Mouse (Mus musculus) heart, postnatal 25 days (tissue): ENCODE data around the gene Kprp. TPM values are rescaled to one million over a fixed set of nuclear protein-coding genes. Genes with fewer than 3 reads are reported as not detected.
"Not testable (repeated sequence)": the region's sequence is repeated elsewhere in the genome, so short reads cannot be mapped to it uniquely, and the experiment has no call there.

Experiments
- DNase-seq: peaks from one replicate; pipeline ENCODE4 v3.0.0; 2022; ENCODE audit warnings: low spot score
- intact Hi-C: fragments of 180-260 bp; cut with DNase I; formaldehyde crosslinking; loops from one replicate; pipeline ENCODE4 v1.15.1; 2025
- total RNA-seq, 2 experiments: library from RNA; stranded (reverse); gene quantifications; 2 replicates each; pipeline ENCODE4 v1.2.3; 2021

Kprp gene
- not detected for total RNA-seq

- intact Hi-C loops: no loop called here
- no peak for DNase-seq
These were observed at the start of gene Kprp for GRCm38 (mm10) chr3:92827108-92827507. Gene Kprp, minus strand, starts transcription at chr3:92827247.

GRCm38 (mm10) chr3:92874180-92874579 lies 47.1 kb upstream of the Kprp start:
- intact Hi-C loops: no loop called here

GRCm38 (mm10) chr3:92870116-92870515 lies 43.1 kb upstream of the Kprp start, which contains the start of gene 2310050C09Rik:
Gene 2310050C09Rik, minus strand, starts transcription at chr3:92870216.
- intact Hi-C loops: no loop called here
- no peak for DNase-seq

More at GRCm38 (mm10) chr3:92874180-92874579, 47.1 kb upstream of the Kprp start:
- no peak for DNase-seq

- no peak for DNase-seq
- intact Hi-C loops: no loop called here
These were observed 24.1 kb upstream of the Kprp start, which contains the start of gene Lce1l for GRCm38 (mm10) chr3:92851186-92851585. Gene Lce1l, minus strand, starts transcription at chr3:92851286.

GRCm38 (mm10) chr3:92825808-92826207 lies 1.2 kb downstream of the Kprp start:
- intact Hi-C loops: no loop called here
- DNase-seq: no peak

- intact Hi-C loops, DNase-seq: not testable (repeated sequence)
These were observed 11.0 kb downstream of the Kprp start for GRCm38 (mm10) chr3:92816036-92816435.

GRCm38 (mm10) chr3:92815581-92815980 lies 11.5 kb downstream of the Kprp start:
- no peak for DNase-seq
- intact Hi-C loops: no loop called here

- no peak for DNase-seq
- intact Hi-C loops: no loop called here
These were observed 19.3 kb downstream of the Kprp start, which contains the start of gene Lce1k for GRCm38 (mm10) chr3:92807791-92808190. Gene Lce1k, minus strand, starts transcription at chr3:92807891.

- intact Hi-C loops: no loop called here
- no peak for DNase-seq
These were observed 36.6 kb downstream of the Kprp start, which contains the start of gene Lce1j for GRCm38 (mm10) chr3:92790414-92790813. Gene Lce1j, minus strand, starts transcription at chr3:92790514.

- intact Hi-C loops: no loop called here
- DNase-seq: no peak
These were observed 48.2 kb downstream of the Kprp start, which contains the start of gene Lce1i for GRCm38 (mm10) chr3:92778799-92779198. Gene Lce1i, minus strand, starts transcription at chr3:92778899.

Other genes with a start within 250 kb of the Kprp start
- gene Smcp, start 238.2 kb downstream of the Kprp start, total RNA-seq: not detected
- not detected for gene 2210017I01Rik, start 219.8 kb downstream of the Kprp start, total RNA-seq
- gene Lce6a, start 205.6 kb downstream of the Kprp start, total RNA-seq: not detected
- not detected for gene Lce1a1, start 178.9 kb downstream of the Kprp start, total RNA-seq
- gene Lce1b, start 170.3 kb downstream of the Kprp start, total RNA-seq: not detected
- gene Lce1a2, start 156.9 kb downstream of the Kprp start, total RNA-seq: not detected
- not detected for gene Lce1c, start 148.0 kb downstream of the Kprp start, total RNA-seq
- gene Lce1d, start 140.0 kb downstream of the Kprp start, total RNA-seq: not detected
- not detected for gene Lce1e, start 118.2 kb downstream of the Kprp start, total RNA-seq
- not detected for gene Lce1f, start 106.9 kb downstream of the Kprp start, total RNA-seq
- gene Gm38119, start 88.2 kb downstream of the Kprp start, total RNA-seq: not detected
- not detected for gene Lce1g, start 74.9 kb downstream of the Kprp start, total RNA-seq
- not detected for gene Lce1h, start 62.2 kb downstream of the Kprp start, total RNA-seq
- not detected for gene Lce1i, start 48.3 kb downstream of the Kprp start, total RNA-seq
- gene Lce1j, start 36.7 kb downstream of the Kprp start, total RNA-seq: not detected
- not detected for gene Lce1k, start 19.4 kb downstream of the Kprp start, total RNA-seq
- not detected for gene Lce1l, start 24.0 kb upstream of the Kprp start, total RNA-seq
- gene 2310050C09Rik, start 43.0 kb upstream of the Kprp start, total RNA-seq: not detected
- not detected for gene Lce3a, start 99.0 kb upstream of the Kprp start, total RNA-seq
- gene Lce3b, start 105.7 kb upstream of the Kprp start, total RNA-seq: not detected
- not detected for gene Lce3c, start 117.2 kb upstream of the Kprp start, total RNA-seq
- gene Lce3d, start 130.1 kb upstream of the Kprp start, total RNA-seq: not detected
- not detected for gene Lce3e, start 139.8 kb upstream of the Kprp start, total RNA-seq
- gene Lce3f, start 165.0 kb upstream of the Kprp start, total RNA-seq: not detected
- gene Crct1, start 188.4 kb upstream of the Kprp start, total RNA-seq: not detected
- not detected for gene Lce1m, start 191.8 kb upstream of the Kprp start, total RNA-seq
- not detected for gene Gm4858, start 241.6 kb upstream of the Kprp start, total RNA-seq